11 mouse cellular contexts compared by ENCODE assay signal in the genomic region with DNA sequence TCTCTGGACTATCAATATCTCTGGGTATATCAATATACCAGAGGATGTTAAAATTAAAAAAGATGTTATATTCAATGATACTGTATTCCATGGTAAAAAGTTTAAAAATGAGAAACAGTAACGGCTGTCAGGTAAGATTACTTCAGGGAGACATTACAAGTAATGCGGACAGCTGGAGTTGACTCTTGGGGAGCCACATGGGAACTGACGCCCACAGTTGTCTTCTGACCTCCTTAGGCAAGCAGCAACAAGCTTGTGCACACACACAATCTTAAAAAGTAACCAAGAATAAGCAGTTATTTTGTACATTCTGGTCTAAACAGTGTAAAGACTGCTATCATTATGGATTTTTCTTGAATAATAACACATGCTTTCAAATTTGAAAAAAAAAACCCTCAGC. TPM values are rescaled to one million over a fixed set of nuclear protein-coding genes. Genes with fewer than 3 reads are reported as not detected.
DNase-seq lines count a peak whose midpoint lies in the region; ATAC-seq and TF ChIP-seq lines count a peak whose summit lies in the region.
"Had no signal": no experiment of that assay in that cellular context is flagged by ENCODE, and none has a peak within 500 bp of the region (broad histone marks: within the 10 kb centered on the region; RNA-seq: fewer than 3 reads in every experiment).

No protein-coding gene starts in this region.

- H3K27ac ChIP-seq in embryonic facial prominence, embryonic 13.5 days = no peak overlapping the region
- H3K27ac ChIP-seq in embryonic facial prominence, embryonic 10.5 days (replicated peaks) = no peak overlapping the region
- H3K27ac ChIP-seq in hindbrain, postnatal 0 days = no peak overlapping the region
- no peak overlapping the region for H3K27ac ChIP-seq in hindbrain, embryonic 12.5 days
- no peak overlapping the region for H3K27ac ChIP-seq in midbrain, embryonic 14.5 days (replicated peaks; ENCODE audit: low read depth, low read length)
- no peak overlapping the region for H3K27ac ChIP-seq in midbrain, embryonic 11.5 days (ENCODE audit: low read depth, low read length)
- no peak overlapping the region; the same call in 1 of the 2 replicates for H3K27ac ChIP-seq in stomach, embryonic 15.5 days
- no peak overlapping the region for H3K27ac ChIP-seq in thymus, adult 2 months (ENCODE audit: control insufficient read depth, insufficient read depth, low read length)

- 50% methylated on average over 3 of the region's 3 CpGs for WGBS in embryonic facial prominence, embryonic 13.5 days
- WGBS in embryonic facial prominence, embryonic 10.5 days = 75% methylated on average over 3 of the region's 3 CpGs
- 81% methylated on average over 3 of the region's 3 CpGs for WGBS in hindbrain, postnatal 0 days
- 80% methylated on average over 3 of the region's 3 CpGs for WGBS in hindbrain, embryonic 12.5 days
- WGBS in midbrain, embryonic 14.5 days = 76% methylated on average over 3 of the region's 3 CpGs
- 85% methylated on average over 3 of the region's 3 CpGs for WGBS in midbrain, embryonic 11.5 days
- WGBS in stomach, embryonic 15.5 days = 52% methylated on average over 3 of the region's 3 CpGs
- WGBS in thymus, adult 2 months = 92% methylated on average over 3 of the region's 3 CpGs

- no peak for ATAC-seq in embryonic facial prominence, embryonic 13.5 days (ENCODE audit: insufficient number of reproducible peaks, insufficient read depth, low FRiP score, low TSS enrichment, low read depth)
- ATAC-seq in hindbrain, postnatal 0 days = no peak
- ATAC-seq in hindbrain, embryonic 12.5 days (ENCODE audit: low FRiP score) = no peak
- no peak for ATAC-seq in midbrain, embryonic 14.5 days (ENCODE audit: low FRiP score, low TSS enrichment)
- no peak for ATAC-seq in midbrain, embryonic 11.5 days (ENCODE audit: low FRiP score)
- no peak for ATAC-seq in stomach, embryonic 15.5 days (ENCODE audit: insufficient read depth, low FRiP score, low read depth)

- H3K4me3 ChIP-seq in embryonic facial prominence, embryonic 13.5 days = peak overlapping the region; percentile 86; the same call in 1 of the 2 replicates
- no peak overlapping the region for H3K4me3 ChIP-seq in embryonic facial prominence, embryonic 10.5 days
- H3K4me3 ChIP-seq in hindbrain, postnatal 0 days (ENCODE audit: low read length) = no peak overlapping the region
- H3K4me3 ChIP-seq in hindbrain, embryonic 12.5 days = no peak overlapping the region
- H3K4me3 ChIP-seq in midbrain, embryonic 14.5 days (replicated peaks; ENCODE audit: low read depth, low read length) = no peak overlapping the region
- no peak overlapping the region for H3K4me3 ChIP-seq in midbrain, embryonic 11.5 days (ENCODE audit: low read depth, low read length)
- H3K4me3 ChIP-seq in stomach, embryonic 15.5 days (replicated peaks) = no peak overlapping the region
- H3K4me3 ChIP-seq in thymus, adult 2 months (ENCODE audit: control insufficient read depth, insufficient read depth, low read length) = no peak overlapping the region

- peaks cover 48% of the 10 kb centered on the region for H3K4me1 ChIP-seq in embryonic facial prominence, embryonic 13.5 days
- peaks cover 55% of the 10 kb centered on the region for H3K4me1 ChIP-seq in embryonic facial prominence, embryonic 10.5 days
- H3K4me1 ChIP-seq in hindbrain, postnatal 0 days (ENCODE audit: insufficient read depth, low read length) = peaks cover 5% of the 10 kb centered on the region; the same call in 1 of the 2 replicates
- H3K4me1 ChIP-seq in hindbrain, embryonic 12.5 days = peaks cover 38% of the 10 kb centered on the region
- peaks cover 33% of the 10 kb centered on the region; the same call in 1 of the 2 replicates for H3K4me1 ChIP-seq in midbrain, embryonic 14.5 days (ENCODE audit: control insufficient read depth, insufficient read depth, low read length)
- peaks cover 5% of the 10 kb centered on the region for H3K4me1 ChIP-seq in midbrain, embryonic 11.5 days (ENCODE audit: control insufficient read depth, insufficient read depth, low read length)
- peaks cover 21% of the 10 kb centered on the region for H3K4me1 ChIP-seq in stomach, embryonic 15.5 days
- H3K4me1 ChIP-seq in thymus, adult 2 months (replicated peaks; ENCODE audit: control insufficient read depth, insufficient read depth, low read length) = peaks cover 6% of the 10 kb centered on the region

- no peak for DNase-seq in embryonic facial prominence, embryonic 10.5 days (ENCODE audit: low spot score)
- no peak for DNase-seq in hindbrain, postnatal 0 days (ENCODE audit: low spot score)
- DNase-seq in midbrain, embryonic 14.5 days = no peak
- DNase-seq in midbrain, embryonic 11.5 days (ENCODE audit: low spot score, missing footprints) = no peak
- no peak for DNase-seq in thymus, adult 2 months
- DNase-seq: gastrocnemius, postnatal 10 days; kidney, adult 8-10 months had no signal

- H3K9me3 ChIP-seq in embryonic facial prominence, embryonic 13.5 days = no peaks in the 10 kb centered on the region
- no peaks in the 10 kb centered on the region for H3K9me3 ChIP-seq in embryonic facial prominence, embryonic 10.5 days
- no peaks in the 10 kb centered on the region for H3K9me3 ChIP-seq in hindbrain, postnatal 0 days (ENCODE audit: low read length)
- H3K9me3 ChIP-seq in hindbrain, embryonic 12.5 days (replicated peaks) = no peaks in the 10 kb centered on the region
- no peaks in the 10 kb centered on the region for H3K9me3 ChIP-seq in midbrain, embryonic 14.5 days (ENCODE audit: control insufficient read depth, low read length)
- no peaks in the 10 kb centered on the region for H3K9me3 ChIP-seq in midbrain, embryonic 11.5 days (ENCODE audit: control insufficient read depth, low read length)
- no peaks in the 10 kb centered on the region for H3K9me3 ChIP-seq in stomach, embryonic 15.5 days
- H3K9me3 ChIP-seq: neural tube, embryonic 13.5 days had no signal

- H3K9ac ChIP-seq in embryonic facial prominence, embryonic 13.5 days = no peak overlapping the region
- H3K9ac ChIP-seq in hindbrain, postnatal 0 days (replicated peaks; ENCODE audit: low read length) = no peak overlapping the region
- H3K9ac ChIP-seq in hindbrain, embryonic 12.5 days = no peak overlapping the region
- no peak overlapping the region for H3K9ac ChIP-seq in midbrain, embryonic 14.5 days (replicated peaks; ENCODE audit: low read length)
- H3K9ac ChIP-seq in midbrain, embryonic 11.5 days (ENCODE audit: low read length) = no peak overlapping the region
- no peak overlapping the region for H3K9ac ChIP-seq in stomach, embryonic 15.5 days

- no peak for TF ChIP-seq POLR2A in thymus, adult 2 months (IDR thresholded peaks at IDR 0.05; ENCODE audit: control insufficient read depth, extremely low read depth, insufficient read depth, low read length, poor library complexity)

- H3K4me2 ChIP-seq in embryonic facial prominence, embryonic 13.5 days = peak overlapping the region; percentile 89
- peak overlapping the region; percentile 88 for H3K4me2 ChIP-seq in hindbrain, postnatal 0 days (ENCODE audit: low read depth, low read length)
- H3K4me2 ChIP-seq in hindbrain, embryonic 12.5 days (replicated peaks) = no peak overlapping the region
- peak overlapping the region; percentile 83; the same call in 1 of the 2 replicates for H3K4me2 ChIP-seq in midbrain, embryonic 14.5 days (ENCODE audit: low read length)
- no peak overlapping the region for H3K4me2 ChIP-seq in midbrain, embryonic 11.5 days
- H3K4me2 ChIP-seq in stomach, embryonic 15.5 days = peak overlapping the region; percentile 70; the same call in 1 of the 2 replicates

- TF ChIP-seq CTCF in hindbrain, postnatal 0 days (IDR thresholded peaks at IDR 0.05; ENCODE audit: low read depth) = no peak
- no peak for TF ChIP-seq CTCF in thymus, adult 2 months (IDR thresholded peaks at IDR 0.05; ENCODE audit: borderline replicate concordance, control insufficient read depth, extremely low read depth, insufficient read depth, low read length, poor library complexity)

- no peaks in the 10 kb centered on the region for H3K27me3 ChIP-seq in embryonic facial prominence, embryonic 13.5 days
- H3K27me3 ChIP-seq in embryonic facial prominence, embryonic 10.5 days (replicated peaks; ENCODE audit: low read depth, poor library complexity, severe bottlenecking) = no peaks in the 10 kb centered on the region; the same call in 1 of the 2 replicates
- no peaks in the 10 kb centered on the region for H3K27me3 ChIP-seq in hindbrain, postnatal 0 days (ENCODE audit: insufficient read depth, low read length)
- no peaks in the 10 kb centered on the region for H3K27me3 ChIP-seq in hindbrain, embryonic 12.5 days
- H3K27me3 ChIP-seq in midbrain, embryonic 14.5 days (ENCODE audit: control insufficient read depth, insufficient read depth, low read length) = no peaks in the 10 kb centered on the region
- H3K27me3 ChIP-seq in midbrain, embryonic 11.5 days (ENCODE audit: control insufficient read depth, insufficient read depth, low read length) = no peaks in the 10 kb centered on the region; the same call in 1 of the 2 replicates
- no peaks in the 10 kb centered on the region for H3K27me3 ChIP-seq in stomach, embryonic 15.5 days (replicated peaks)
- H3K27me3 ChIP-seq in thymus, adult 2 months (ENCODE audit: control insufficient read depth, insufficient read depth, low read length) = no peaks in the 10 kb centered on the region
- H3K27me3 ChIP-seq: neural tube, embryonic 13.5 days had no signal

- H3K36me3 ChIP-seq in embryonic facial prominence, embryonic 13.5 days = no peaks in the 10 kb centered on the region; the same call in 1 of the 2 replicates
- H3K36me3 ChIP-seq in embryonic facial prominence, embryonic 10.5 days (replicated peaks) = 0 out of 2 replicates have a peak, but pooled peaks cover 4% of the 10 kb centered on the region
- no peaks in the 10 kb centered on the region for H3K36me3 ChIP-seq in hindbrain, postnatal 0 days (ENCODE audit: insufficient read depth, low read length)
- no peaks in the 10 kb centered on the region for H3K36me3 ChIP-seq in hindbrain, embryonic 12.5 days
- H3K36me3 ChIP-seq in midbrain, embryonic 14.5 days (ENCODE audit: control insufficient read depth, insufficient read depth, low read length) = no peaks in the 10 kb centered on the region
- no peaks in the 10 kb centered on the region for H3K36me3 ChIP-seq in midbrain, embryonic 11.5 days (ENCODE audit: control insufficient read depth, insufficient read depth, low read length)
- H3K36me3 ChIP-seq in stomach, embryonic 15.5 days = no peaks in the 10 kb centered on the region
- H3K36me3 ChIP-seq in thymus, adult 2 months (ENCODE audit: control insufficient read depth, insufficient read depth, low read length) = no peaks in the 10 kb centered on the region
- H3K36me3 ChIP-seq: neural tube, embryonic 13.5 days had no signal

RNA-seq across cellular contexts. Expression of gene Cyth3, which starts 2.2 kb away (rescaled TPM):
- 48.4 and 51.3 TPM in 2 replicates for polyA plus RNA-seq in embryonic facial prominence, embryonic 13.5 days (2015; fragmentation: Nextera tagmentation; extraction: Ambion mirVana)
- polyA plus RNA-seq in embryonic facial prominence, embryonic 10.5 days (2016; fragmentation: Nextera tagmentation; extraction: Ambion mirVana) = 40.4 and 48.1 TPM in 2 replicates
- 43.3 and 43.6 TPM in 2 replicates for total RNA-seq in hindbrain, postnatal 0 days (2014; rRNA removed)
- 35.5 and 36.3 TPM in 2 replicates for polyA plus RNA-seq in hindbrain, postnatal 0 days (2015; fragmentation: Nextera tagmentation; extraction: Ambion mirVana)
- polyA plus RNA-seq in hindbrain, embryonic 12.5 days (2016; fragmentation: Nextera tagmentation; extraction: Ambion mirVana) = 39.8 and 46.1 TPM in 2 replicates
- polyA plus RNA-seq in midbrain, embryonic 14.5 days (2014; fragmentation: Nextera tagmentation; extraction: Ambion mirVana) = 34.5 and 38.0 TPM in 2 replicates
- 27.6 and 28.9 TPM in 2 replicates for polyA plus RNA-seq in midbrain, embryonic 11.5 days (2014; fragmentation: Nextera tagmentation; extraction: Ambion mirVana)
- polyA plus RNA-seq in stomach, embryonic 15.5 days (2015; fragmentation: Nextera tagmentation; extraction: Ambion mirVana) = 49.8 and 53.9 TPM in 2 replicates
- 12.9 and 13.4 TPM in 2 replicates for polyA plus RNA-seq in thymus, adult 2 months (2012; rRNA removed)

Comparison
In these comparisons a context has a peak if more than half of its experiments do, and no peak if none do; other contexts are left out.
1. H3K4me2 ChIP-seq: peak in embryonic facial prominence, embryonic 13.5 days (single experiment), hindbrain, postnatal 0 days (single experiment), midbrain, embryonic 14.5 days (single experiment) and stomach, embryonic 15.5 days (single experiment); none in hindbrain, embryonic 12.5 days (single experiment) and midbrain, embryonic 11.5 days (single experiment).